Mouse (Mus musculus) left cerebral cortex, postnatal 4 days (tissue): ENCODE results near the gene Foxb1. TPM values are rescaled to one million over a fixed set of nuclear protein-coding genes. Genes with fewer than 3 reads are reported as not detected.

Experiments used
- DNase-seq: peaks from one replicate; pipeline ENCODE4 v3.0.0-alpha.2; 2022
- intact Hi-C: fragments of 180-260 bp; cut with DNase I; formaldehyde crosslinking; loops from one replicate; pipeline ENCODE4 v1.15.1; 2025
- total RNA-seq, 2 experiments: library from RNA; stranded (reverse); gene quantifications; 2 replicates each; pipeline ENCODE4 v1.2.3; 2021

The Foxb1 gene
- total RNA-seq, 2 experiments from 2014 or later, result 0.34 TPM; not detected in 1

GRCm38 (mm10) chr9:69758946-69759615, 1.7 kb downstream of the Foxb1 start:
- no peak for DNase-seq
- intact Hi-C loops, result no loop called here

GRCm38 (mm10) chr9:69758506-69758905, 2.2 kb downstream of the Foxb1 start:
- intact Hi-C loops, result no loop called here
- no peak for DNase-seq

GRCm38 (mm10) chr9:69757254-69757653, 3.5 kb downstream of the Foxb1 start:
- intact Hi-C loops, result no loop called here
- no peak for DNase-seq

- DNase-seq, result no peak
- intact Hi-C loops, result no loop called here
These were observed 4.3 kb downstream of the Foxb1 start for GRCm38 (mm10) chr9:69756456-69756855.

- intact Hi-C loops, result no loop called here
These were observed 4.7 kb downstream of the Foxb1 start for GRCm38 (mm10) chr9:69756041-69756440.

GRCm38 (mm10) chr9:69755157-69755556, 5.6 kb downstream of the Foxb1 start:
- no peak for DNase-seq
- intact Hi-C loops, result no loop called here

More at GRCm38 (mm10) chr9:69756041-69756440, 4.7 kb downstream of the Foxb1 start:
- DNase-seq, result no peak

GRCm38 (mm10) chr9:69754712-69755111, 6.0 kb downstream of the Foxb1 start:
- intact Hi-C loops, result no loop called here

GRCm38 (mm10) chr9:69754291-69754690, 6.4 kb downstream of the Foxb1 start:
- intact Hi-C loops, result no loop called here
- no peak for DNase-seq

More at GRCm38 (mm10) chr9:69754712-69755111, 6.0 kb downstream of the Foxb1 start:
- DNase-seq, result no peak

- intact Hi-C loops, result no loop called here
- DNase-seq, result no peak
These were observed 12.8 kb downstream of the Foxb1 start for GRCm38 (mm10) chr9:69747971-69748370.

- DNase-seq, result no peak
- intact Hi-C loops, result no loop called here
These were observed 32.0 kb downstream of the Foxb1 start for GRCm38 (mm10) chr9:69728736-69729135.

GRCm38 (mm10) chr9:69718431-69718830, 42.3 kb downstream of the Foxb1 start:
- DNase-seq, result no peak
- intact Hi-C loops, result no loop called here

GRCm38 (mm10) chr9:69716364-69716763, 44.4 kb downstream of the Foxb1 start:
- no peak for DNase-seq
- intact Hi-C loops, result no loop called here

GRCm38 (mm10) chr9:69715445-69715844, 45.3 kb downstream of the Foxb1 start:
- intact Hi-C loops, result no loop called here
- DNase-seq, result no peak

- DNase-seq, result no peak
- intact Hi-C loops, result no loop called here
These were observed 46.4 kb downstream of the Foxb1 start for GRCm38 (mm10) chr9:69714346-69714745.

GRCm38 (mm10) chr9:69713577-69714327, 47.0 kb downstream of the Foxb1 start:
- DNase-seq, result peak; percentile 8
- intact Hi-C loops, result no loop called here

- no peak for DNase-seq
- intact Hi-C loops, result no loop called here
These were observed 47.8 kb downstream of the Foxb1 start for GRCm38 (mm10) chr9:69712714-69713525.

Other genes starting within 250 kb of the Foxb1 start
- gene Bnip2, start 228.5 kb upstream of the Foxb1 start, total RNA-seq, result 10 to 100 TPM; 64.0 to 67.1 TPM